Mouse (Mus musculus) layer of hippocampus, postnatal 36 days (tissue): ENCODE measurements around the gene Resf1. TPM values are rescaled to one million over a fixed set of nuclear protein-coding genes. Genes with fewer than 3 reads are reported as not detected.
"Not testable (repeated sequence)": the region's sequence is repeated elsewhere in the genome, so short reads cannot be mapped to it uniquely, and the experiment has no call there.

Experiments used
- DNase-seq, 2 experiments: peaks; one replicate each; pipeline ENCODE4 v3.0.0; 2022
- total RNA-seq, 2 experiments: library from RNA; stranded (reverse); gene quantifications; 2 replicates each; pipeline ENCODE4 v1.2.3; 2021

Gene Resf1
- total RNA-seq, 2 experiments from 2014 or later = 15.6 to 21.2 TPM

DNA sequence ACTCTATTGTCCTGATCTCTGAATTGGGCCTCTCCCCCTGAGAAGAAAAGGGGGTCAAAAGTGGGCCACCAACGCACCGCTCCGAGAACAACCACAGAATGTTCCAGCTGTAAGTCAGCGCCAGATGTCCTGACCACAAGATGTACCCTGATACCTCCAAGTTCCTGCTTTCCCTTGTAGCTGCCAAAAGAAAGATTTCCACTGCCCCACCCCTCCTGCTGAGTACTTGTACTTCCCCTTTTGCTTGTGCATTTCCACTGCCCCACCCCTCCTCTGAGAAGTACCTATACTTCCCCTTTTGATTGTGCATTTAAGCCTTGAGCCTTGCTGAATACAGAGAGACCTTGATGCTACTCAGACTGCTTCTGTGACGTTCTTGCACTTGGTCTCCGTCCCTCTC lies 39.0 kb downstream of the Resf1 start:
- DNase-seq = not testable (repeated sequence)

DNA sequence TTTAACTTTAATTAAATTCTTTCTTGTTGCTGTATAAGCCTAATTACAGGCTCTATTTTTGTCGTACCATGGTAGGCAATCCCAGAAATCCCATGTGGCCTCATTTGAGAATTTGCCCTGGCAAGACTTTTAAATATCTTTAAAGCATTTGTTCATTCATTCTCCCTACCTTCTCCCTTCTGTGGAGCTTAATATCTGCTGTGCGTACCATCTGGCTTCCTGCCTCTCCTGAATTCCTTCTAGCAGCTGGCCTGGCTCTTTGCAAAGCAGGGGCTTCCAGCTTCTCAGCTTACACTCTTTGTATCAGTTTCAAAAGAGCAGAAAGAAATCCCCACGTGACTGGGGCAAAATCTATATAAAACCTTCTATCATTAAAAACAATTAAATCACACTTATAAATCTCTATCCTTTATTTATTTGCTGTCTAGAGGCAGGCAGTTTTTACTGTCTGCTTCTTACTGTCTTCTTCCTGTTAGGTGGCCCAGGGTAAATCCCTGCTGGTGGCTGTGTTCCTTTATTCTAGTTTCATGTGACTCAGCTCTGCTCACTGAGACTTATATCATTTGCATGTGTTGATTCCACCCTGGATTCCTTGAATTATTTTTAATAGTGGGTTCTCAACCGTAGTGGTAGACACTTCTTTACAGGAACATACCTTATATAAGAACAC lies 45.7 kb downstream of the Resf1 start:
- DNase-seq = no peak

DNA sequence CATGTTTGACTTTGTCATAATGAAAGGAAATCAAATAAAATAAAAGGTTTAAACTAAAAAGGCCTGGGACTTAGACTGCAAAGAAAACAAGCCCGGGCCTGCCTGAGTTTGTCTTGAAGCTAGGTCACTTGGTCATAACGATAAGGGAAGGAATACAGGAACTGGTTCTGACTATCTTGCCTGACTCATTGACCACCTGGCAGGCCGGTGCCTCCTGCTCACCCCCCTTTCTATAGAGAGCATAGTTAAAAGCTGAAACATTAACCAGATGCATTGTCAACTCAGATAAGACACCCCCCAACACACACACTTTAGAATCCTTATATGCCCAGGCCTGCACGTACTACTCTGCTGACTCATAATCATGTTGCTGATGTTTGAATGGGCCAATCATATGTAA lies 46.6 kb downstream of the Resf1 start:
- DNase-seq = not testable (repeated sequence)

DNA sequence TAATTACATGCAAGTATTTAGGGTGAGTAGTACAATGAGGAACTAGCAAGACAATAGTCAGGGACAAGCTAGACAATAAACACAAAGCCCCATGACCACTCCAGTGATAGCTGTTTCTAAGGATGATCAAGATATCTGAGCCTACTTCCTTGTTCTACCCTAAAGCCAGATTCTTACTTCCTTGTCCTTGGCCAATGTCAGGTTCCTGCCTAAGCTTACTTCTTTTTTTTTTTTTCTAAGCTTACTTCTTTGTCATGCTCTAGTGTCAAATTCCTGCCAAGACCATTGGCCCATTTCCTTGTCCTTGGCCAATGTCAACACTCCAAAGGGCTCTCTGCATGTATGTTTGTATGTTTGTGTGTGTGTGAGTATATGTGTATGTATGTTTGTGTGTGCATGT lies 47.9 kb downstream of the Resf1 start:
- no peak for DNase-seq

DNA sequence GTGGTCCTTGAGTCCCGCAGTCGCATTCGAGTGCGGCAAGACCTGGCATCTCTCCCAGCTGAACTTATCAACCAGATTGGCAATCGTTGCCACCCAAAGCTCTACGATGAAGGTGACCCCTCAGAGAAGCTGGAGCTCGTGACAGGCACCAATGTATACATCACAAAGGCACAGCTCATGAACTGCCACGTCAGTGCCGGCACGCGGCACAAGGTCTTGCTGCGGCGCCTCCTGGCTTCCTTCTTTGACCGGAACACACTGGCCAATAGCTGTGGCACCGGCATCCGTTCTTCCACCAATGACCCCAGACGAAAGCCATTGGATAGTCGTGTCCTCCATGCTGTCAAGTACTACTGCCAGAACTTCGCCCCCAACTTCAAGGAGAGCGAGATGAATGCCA lies 53.3 kb downstream of the Resf1 start:
- DNase-seq = not testable (repeated sequence)

DNA sequence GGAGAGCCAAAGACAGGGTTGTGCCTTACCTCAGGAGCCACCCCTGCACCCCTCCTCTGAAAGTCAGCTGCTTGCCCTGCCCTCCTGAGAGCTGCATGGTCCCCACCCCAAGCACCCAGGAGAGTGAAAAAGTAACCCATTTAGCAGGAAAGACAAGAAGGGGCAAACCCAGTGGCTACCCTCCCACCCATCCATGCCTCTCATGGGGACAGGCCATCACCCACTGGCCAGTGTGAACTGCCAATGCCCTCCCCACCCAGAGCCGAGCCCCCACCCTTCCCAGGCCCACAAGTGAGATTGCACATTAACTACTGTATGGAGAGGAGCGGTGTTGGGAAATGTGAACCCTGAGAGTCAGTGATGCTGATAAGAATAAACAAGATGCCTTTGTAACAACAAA lies 56.8 kb downstream of the Resf1 start:
- not testable (repeated sequence) for DNase-seq

DNA sequence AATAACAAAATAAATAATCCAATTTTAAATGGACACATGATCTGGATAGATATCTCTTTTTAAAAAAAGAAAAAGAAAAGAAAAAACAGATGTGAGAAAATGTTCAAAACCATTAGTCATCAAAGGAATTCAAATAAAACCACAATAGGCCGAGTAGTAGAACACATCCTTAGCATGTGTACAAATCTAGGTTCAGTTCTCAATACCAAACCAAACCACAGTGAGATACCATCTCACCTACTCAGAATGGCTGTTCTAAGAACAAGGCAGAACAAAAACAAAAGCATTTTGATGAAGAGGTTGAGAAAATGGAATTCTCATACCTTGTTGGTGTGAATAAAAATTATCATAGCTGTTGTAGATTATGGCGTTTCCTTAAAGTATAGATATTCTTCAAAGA lies 57.2 kb downstream of the Resf1 start:
- no peak for DNase-seq

DNA sequence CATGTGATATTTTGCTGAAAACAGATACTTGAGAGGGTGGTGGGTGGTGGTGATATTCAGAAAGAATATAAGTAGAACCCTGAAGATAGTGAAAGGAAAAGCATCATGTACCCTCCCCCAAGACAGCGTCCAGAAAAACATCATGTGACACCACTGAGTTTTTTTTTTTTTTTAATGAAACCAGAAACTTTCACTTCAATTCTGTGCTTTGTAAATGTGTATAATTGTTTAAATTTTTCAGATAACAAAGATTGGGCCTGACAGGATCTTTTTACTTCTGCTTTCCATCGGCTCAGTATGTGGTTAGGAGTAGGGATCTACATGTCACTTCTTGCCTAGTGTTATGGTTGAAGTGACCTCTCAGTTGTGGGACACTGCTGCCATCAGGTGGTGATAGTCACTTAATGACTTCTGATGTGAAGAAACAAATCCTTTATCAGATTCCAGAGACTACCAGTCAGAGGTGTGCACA lies 65.8 kb downstream of the Resf1 start:
- DNase-seq = peak; percentile 25 to 29

DNA sequence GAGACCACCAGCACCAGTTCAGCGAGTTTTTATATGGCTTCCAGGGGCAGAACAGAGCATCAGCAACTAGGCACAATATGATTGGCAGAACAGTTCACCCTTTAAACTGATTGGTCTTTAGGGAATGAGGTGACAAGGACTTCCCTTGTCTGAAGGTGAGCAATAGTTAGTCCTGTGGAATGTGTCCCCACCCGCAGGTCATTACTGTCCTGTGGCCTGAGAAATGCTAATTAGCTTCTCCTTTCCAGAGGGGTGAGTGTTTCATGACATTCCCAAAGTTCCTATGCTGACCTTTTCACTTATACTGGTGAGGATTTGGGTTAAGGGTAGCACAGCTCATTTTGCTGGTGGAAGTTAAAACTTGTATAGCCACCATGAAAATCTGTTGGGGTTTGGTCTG lies 74.3 kb downstream of the Resf1 start:
- no peak for DNase-seq

Other genes starting within 250 kb of the Resf1 start
- gene Dennd5b, start 207.7 kb upstream of the Resf1 start, total RNA-seq = 10 to 100 TPM; 47.8 to 49.5 TPM
- gene Gm10203, start 179.2 kb upstream of the Resf1 start, total RNA-seq = not detected
- 1 to 10 TPM; 4.1 to 5.0 TPM for gene Etfbkmt, start 169.6 kb upstream of the Resf1 start, total RNA-seq
- gene Amn1, start 120.7 kb upstream of the Resf1 start, total RNA-seq = 10 to 100 TPM; 27.1 to 32.5 TPM
- gene Bicd1, start 99.5 kb downstream of the Resf1 start, total RNA-seq = 10 to 100 TPM; 53.7 to 56.9 TPM